Mouse (Mus musculus) cerebellum, adult 9-10 months (tissue): ENCODE data around the gene Pi4k2a.

Experiments
- DNase-seq: peaks from one replicate; pipeline ENCODE4 v3.0.0; 2022

Gene Pi4k2a

GRCm38 (mm10) chr19:42167489-42167888 lies 77.2 kb downstream of the Pi4k2a start:
- no peak for DNase-seq

GRCm38 (mm10) chr19:42169322-42169975 lies 79.2 kb downstream of the Pi4k2a start:
- peak; percentile 68 for DNase-seq

- DNase-seq = peak; percentile 96
These were observed 80.0 kb downstream of the Pi4k2a start for GRCm38 (mm10) chr19:42170025-42170969.
